Mouse (Mus musculus): Measurements from ENCODE around the gene Smoc1. TPM values are rescaled to one million over a fixed set of nuclear protein-coding genes. Genes with fewer than 3 reads are reported as not detected.

Gene Smoc1
- total RNA-seq, 1 experiment from 2014 or later = 0.79 TPM

- ATAC-seq (replicated peaks in 1 of 2; ENCODE audit: insufficient read depth in 1 of 2, low FRiP score in 2 of 2, low TSS enrichment in 1 of 2, low read depth in 1 of 2, poor library complexity in 2 of 2, severe bottlenecking in 2 of 2) = no peak
These were observed 196.7 kb downstream of the Smoc1 start for GRCm38 (mm10) chr12:81223276-81223675.

DNA sequence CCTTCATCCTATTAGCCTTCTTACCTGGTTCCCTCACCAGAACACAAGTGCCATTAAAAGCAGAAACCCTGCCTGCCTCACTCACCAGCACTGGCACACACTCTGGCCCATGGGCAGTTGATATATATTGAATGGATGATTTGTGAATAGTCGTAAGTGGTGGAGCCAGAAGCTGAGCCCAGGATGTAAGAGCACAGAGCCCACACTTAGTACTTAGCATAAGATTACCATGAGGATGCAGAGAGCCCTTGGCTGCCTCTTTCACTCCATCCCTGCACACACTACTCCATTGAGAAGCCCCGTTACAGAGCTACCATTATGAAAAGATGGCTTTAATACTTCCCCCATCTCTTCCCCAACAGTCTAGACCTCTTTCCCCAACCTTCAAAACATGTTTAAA, 198.2 kb downstream of the Smoc1 start:
- ATAC-seq (replicated peaks in 1 of 2; ENCODE audit: insufficient read depth in 1 of 2, low FRiP score in 2 of 2, low TSS enrichment in 1 of 2, low read depth in 1 of 2, poor library complexity in 2 of 2, severe bottlenecking in 2 of 2) = no peak

DNA sequence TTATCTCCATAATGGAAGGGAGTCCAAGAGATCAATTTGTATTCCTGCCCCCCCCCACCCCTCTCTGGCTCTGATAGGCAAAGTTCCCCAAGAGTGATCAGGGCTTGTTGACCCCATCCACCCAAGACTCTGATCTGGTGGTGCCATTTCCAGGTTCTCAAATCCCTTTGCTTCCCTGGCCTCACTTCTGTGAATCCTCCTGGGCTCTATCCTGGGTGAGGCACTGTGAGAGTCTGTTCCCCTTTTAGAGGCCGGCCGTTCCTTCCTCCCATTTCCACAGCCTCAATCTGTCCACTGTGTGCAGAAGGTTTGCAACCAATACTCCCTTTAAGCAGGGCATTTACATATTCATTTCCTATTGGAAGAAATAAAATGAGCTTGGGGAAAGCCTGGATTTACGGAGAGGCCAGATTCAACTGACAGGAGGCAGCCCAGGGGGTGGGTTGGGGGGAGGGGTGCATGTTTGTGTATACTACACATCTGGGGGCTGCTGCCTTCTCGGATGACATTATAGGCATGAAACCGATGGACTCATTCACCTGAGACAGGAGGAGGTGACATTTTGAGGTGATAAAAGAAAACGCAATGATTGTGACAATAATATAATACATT, 199.5 kb downstream of the Smoc1 start:
- no peak for ATAC-seq (replicated peaks in 1 of 2; ENCODE audit: insufficient read depth in 1 of 2, low FRiP score in 2 of 2, low TSS enrichment in 1 of 2, low read depth in 1 of 2, poor library complexity in 2 of 2, severe bottlenecking in 2 of 2)

DNA sequence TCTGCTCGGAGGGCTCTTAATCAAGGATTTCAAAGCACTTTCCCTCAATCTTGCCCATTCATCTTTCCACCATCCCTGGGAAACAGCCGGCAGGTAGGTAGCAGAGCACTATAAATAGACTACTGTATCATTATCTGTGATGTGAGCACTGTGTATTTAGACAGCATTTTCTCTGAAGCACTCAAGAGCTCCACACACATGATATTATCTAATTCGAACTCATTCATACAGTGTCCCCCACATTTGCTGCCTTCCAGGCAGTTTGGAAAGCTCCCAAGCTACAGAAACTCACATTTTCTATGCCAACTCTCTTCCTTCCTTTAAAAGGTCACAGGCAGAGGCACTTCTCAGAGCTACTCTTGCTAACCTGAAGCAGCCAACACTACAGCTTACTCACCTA, 200.0 kb downstream of the Smoc1 start:
- no peak for ATAC-seq (replicated peaks in 1 of 2; ENCODE audit: insufficient read depth in 1 of 2, low FRiP score in 2 of 2, low TSS enrichment in 1 of 2, low read depth in 1 of 2, poor library complexity in 2 of 2, severe bottlenecking in 2 of 2)

DNA sequence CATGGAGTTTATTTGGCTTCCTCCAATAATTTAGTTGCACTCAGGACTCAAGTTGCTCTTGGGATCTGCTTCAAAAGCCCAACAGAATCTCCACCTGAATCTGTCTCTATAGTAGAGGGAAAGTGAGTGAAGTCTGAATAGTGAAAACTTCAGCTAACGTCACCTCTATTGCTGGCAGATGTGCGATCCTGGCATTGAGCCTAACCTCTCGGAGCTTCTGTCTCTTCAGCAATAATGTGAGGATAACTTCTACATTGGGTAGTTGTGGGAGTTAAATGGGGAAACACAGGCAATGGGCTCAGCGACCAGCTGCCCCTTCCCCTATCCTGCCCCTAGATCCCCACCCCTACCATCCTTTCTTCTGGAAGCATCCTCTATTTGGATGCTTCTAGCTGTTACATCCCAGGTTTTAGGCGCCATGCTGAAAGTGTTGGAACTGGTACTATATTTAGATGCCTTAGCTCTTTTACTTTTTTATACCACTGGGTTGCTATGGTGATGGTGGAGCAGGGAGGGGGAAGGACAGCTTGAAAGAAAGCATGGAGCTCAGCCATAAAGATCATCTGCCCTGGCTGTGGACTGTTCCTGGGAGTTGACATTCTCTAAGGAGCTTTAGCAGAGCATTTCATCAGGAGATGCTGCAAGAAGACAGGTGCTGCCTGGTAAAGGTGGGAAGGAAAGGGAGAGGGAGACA, 201.3 kb downstream of the Smoc1 start:
- no peak for ATAC-seq (replicated peaks in 1 of 2; ENCODE audit: insufficient read depth in 1 of 2, low FRiP score in 2 of 2, low TSS enrichment in 1 of 2, low read depth in 1 of 2, poor library complexity in 2 of 2, severe bottlenecking in 2 of 2)

DNA sequence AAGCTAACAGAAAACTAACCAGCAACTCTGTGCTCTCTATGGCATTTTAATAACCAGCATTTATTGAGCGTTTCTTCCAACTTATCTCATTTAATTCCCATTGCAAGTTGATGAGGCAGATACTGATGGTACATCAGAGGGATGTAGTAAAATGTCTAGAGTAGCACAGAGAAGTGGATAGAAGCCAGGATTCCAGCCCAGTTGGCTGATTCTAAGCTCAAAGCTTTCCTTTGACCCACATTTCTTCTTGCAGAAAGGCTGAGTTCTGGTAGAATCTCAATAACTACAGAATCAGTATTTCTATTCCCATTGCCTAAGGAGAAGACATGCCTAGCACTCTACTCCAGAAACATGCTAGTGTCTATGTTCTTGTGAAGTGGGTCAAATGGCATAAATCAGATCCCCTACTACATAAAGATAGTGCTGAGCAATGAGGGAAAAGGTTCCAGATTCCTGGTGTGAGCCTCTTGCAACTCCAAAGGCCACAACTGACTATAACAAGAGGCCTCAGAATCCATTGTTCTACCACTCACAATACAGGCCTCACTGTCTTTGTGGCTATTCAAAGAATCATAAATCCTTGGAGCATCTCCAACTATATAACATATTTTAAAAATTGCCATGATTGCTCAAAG, 207.3 kb downstream of the Smoc1 start:
- ATAC-seq (replicated peaks in 1 of 2; ENCODE audit: insufficient read depth in 1 of 2, low FRiP score in 2 of 2, low TSS enrichment in 1 of 2, low read depth in 1 of 2, poor library complexity in 2 of 2, severe bottlenecking in 2 of 2) = no peak

- no peak for ATAC-seq (replicated peaks in 1 of 2; ENCODE audit: insufficient read depth in 1 of 2, low FRiP score in 2 of 2, low TSS enrichment in 1 of 2, low read depth in 1 of 2, poor library complexity in 2 of 2, severe bottlenecking in 2 of 2)
These were observed 209.1 kb downstream of the Smoc1 start for GRCm38 (mm10) chr12:81235456-81236330.

Other genes with a start within 250 kb of the Smoc1 start
- gene Susd6, start 236.3 kb upstream of the Smoc1 start, total RNA-seq (2017) = 27.5 and 31.9 TPM in 2 replicates
- gene Srsf5, start 81.3 kb upstream of the Smoc1 start, total RNA-seq (2017) = 1,371 and 1,393 TPM in 2 replicates
- gene Slc10a1, start 58.1 kb upstream of the Smoc1 start, total RNA-seq (2017) = not detected in 2 replicates

Measured in hematopoietic stem cell, adult 5-6 weeks (primary cell).